21 mouse cellular contexts compared by ENCODE assay signal in genomic region chr8:121794151-121794550, GRCm38 (mm10). TPM values are rescaled to one million over a fixed set of nuclear protein-coding genes. Genes with fewer than 3 reads are reported as not detected.
DNase-seq lines count a peak whose midpoint lies in the region; TF ChIP-seq lines count a peak whose summit lies in the region.
"Had no signal": no experiment of that assay in that cellular context is flagged by ENCODE, and none has a peak within 500 bp of the region (broad histone marks: within the 10 kb centered on the region; RNA-seq: fewer than 3 reads in every experiment).

No protein-coding gene starts in this region.

- peak overlapping the region; percentile 14; the same call in 1 of the 2 replicates for H3K27ac ChIP-seq in layer of hippocampus, adult 2 months
- no peak overlapping the region for H3K27ac ChIP-seq in ES-E14 (ENCODE audit: insufficient read depth, low read depth, low read length, poor library complexity, severe bottlenecking)
- peak overlapping the region; percentile 86 for H3K27ac ChIP-seq in bone marrow, adult 2 months (ENCODE audit: control insufficient read depth, insufficient read depth, low read depth, low read length, poor library complexity)
- H3K27ac ChIP-seq: embryonic facial prominence, embryonic 15.5 days; forebrain, embryonic 10.5 days; gastrocnemius, adult 2 months; heart, embryonic 15.5 days; hindbrain, embryonic 10.5 days; hindbrain, embryonic 14.5 days; intestine, embryonic 15.5 days had no signal

- peaks cover 0 to 5% of the 10 kb centered on the region in 2 experiments; a peak in 1 of 4 replicates for H3K4me1 ChIP-seq in ES-E14 (ENCODE audit: control insufficient read depth in 2 of 2, insufficient read depth in 2 of 2, low read length in 2 of 2, poor library complexity in 1 of 2)
- H3K4me1 ChIP-seq in bone marrow, adult 2 months (ENCODE audit: control insufficient read depth, insufficient read depth, low read length) = peaks cover 22% of the 10 kb centered on the region

- DNase-seq in layer of hippocampus, adult 2 months (ENCODE audit: low spot score in 2 of 2) = no peak
- no peak for DNase-seq in layer of hippocampus, adult 9-11 months
- peak; percentile 33 for DNase-seq in ES-CJ7 (ENCODE audit: low read depth, low spot score)
- peak; percentile 24 for DNase-seq in ES-E14 (ENCODE audit: low read depth, low spot score)
- DNase-seq in spleen, adult 18-20 months = no peak
- no peak for DNase-seq in adrenal gland, postnatal 36 days
- DNase-seq: adrenal gland, adult 8-10 months; cerebellum, adult 11-12 months; cerebellum, adult 9-11 months; embryo, embryonic 11 days; gastrocnemius, adult 2 months; gastrocnemius, postnatal 25 days; heart, postnatal 14 days had no signal

- no peak overlapping the region for H3K9ac ChIP-seq in ES-E14 (ENCODE audit: insufficient read depth, low read depth, low read length, poor library complexity, severe bottlenecking)
- H3K9ac ChIP-seq: embryonic facial prominence, embryonic 15.5 days; heart, embryonic 15.5 days; hindbrain, embryonic 14.5 days; intestine, embryonic 15.5 days had no signal

- TF ChIP-seq POLR2A in bone marrow, adult 2 months (IDR thresholded peaks at IDR 0.05; ENCODE audit: borderline replicate concordance, control insufficient read depth, low read depth, low read length) = no peak

- in situ Hi-C loops in ES-E14 (cut with MboI; ENCODE audit: low sequenced_read_pairs in 2 of 2, unreplicated experiment in 2 of 2) = no loop called here

- 42% methylated on average over 3 of the region's 3 CpGs for WGBS in bone marrow, adult 2 months

- no peaks in the 10 kb centered on the region for H3K9me3 ChIP-seq in ES-E14 (ENCODE audit: control insufficient read depth, insufficient read depth, low read depth, low read length)
- H3K9me3 ChIP-seq: embryonic facial prominence, embryonic 15.5 days; forebrain, embryonic 10.5 days; heart, embryonic 15.5 days; hindbrain, embryonic 10.5 days; intestine, embryonic 15.5 days had no signal

- H3K36me3 ChIP-seq in ES-E14 (ENCODE audit: control insufficient read depth, insufficient read depth, low read length, poor library complexity, severe bottlenecking) = peaks cover 25% of the 10 kb centered on the region

- TF ChIP-seq CTCF in layer of hippocampus, adult 2 months (conservative IDR thresholded peaks at IDR 0.05) = no peak
- no peak for TF ChIP-seq CTCF in bone marrow, adult 2 months (IDR thresholded peaks at IDR 0.05; ENCODE audit: control insufficient read depth, insufficient read depth, low read length)

- H3K4me3 ChIP-seq in layer of hippocampus, adult 2 months = no peak overlapping the region
- H3K4me3 ChIP-seq in ES-E14 (ENCODE audit: insufficient read depth in 1 of 2, low read depth in 1 of 2, low read length in 2 of 2, poor library complexity in 1 of 2, severe bottlenecking in 1 of 2) = no peak overlapping the region
- no peak overlapping the region for H3K4me3 ChIP-seq in bone marrow, adult 2 months (replicated peaks; ENCODE audit: control insufficient read depth, low read depth, low read length)
- H3K4me3 ChIP-seq: embryonic facial prominence, embryonic 15.5 days; erythroblast, embryonic 14.5 days; forebrain, embryonic 10.5 days; gastrocnemius, adult 2 months; heart, embryonic 15.5 days; hindbrain, embryonic 10.5 days; intestine, embryonic 15.5 days had no signal

TF ChIP-seq in ES-E14, 5 proteins besides CTCF, POLR2A, EP300 and RAD21:
- no peak for TF ChIP-seq CHD2 (IDR thresholded peaks at IDR 0.05; ENCODE audit: low read depth, low read length)
- TF ChIP-seq ZNF384 (IDR thresholded peaks at IDR 0.05; ENCODE audit: low read depth, low read length) = no peak
- TF ChIP-seq MAFK (IDR thresholded peaks at IDR 0.05; ENCODE audit: insufficient read depth, low read depth, low read length) = no peak
TF ChIP-seq in ES-E14: peak in this region for 0.

RNA-seq across cellular contexts. Expression of gene Klhdc4, which starts 35.2 kb away (rescaled TPM):
- total RNA-seq in layer of hippocampus, adult 2 months (2021) = 10 to 100 TPM; 28.5 to 36.2 TPM
- total RNA-seq in ES-E14 (2012; rRNA removed) = 65.9 and 84.3 TPM in 2 replicates
- 49.4 and 56.2 TPM in 2 replicates for polyA plus RNA-seq in bone marrow, adult 2 months (2011; ENCODE audit: insufficient read depth, insufficient read length, low replicate concordance, missing spikeins)
- 10 to 100 TPM; 22.7 to 23.1 TPM for total RNA-seq in adrenal gland, postnatal 36 days (2021)

Comparison
In these comparisons a context has a peak if more than half of its experiments do, and no peak if none do; other contexts are left out.
1. DNase-seq: peak in ES-CJ7 (single experiment) and ES-E14 (single experiment); none in layer of hippocampus, adult 2 months (0 of 2), layer of hippocampus, adult 9-11 months (single experiment), spleen, adult 18-20 months (0 of 2) and adrenal gland, postnatal 36 days (0 of 2).